Mouse (Mus musculus) spleen, adult 18-20 months (tissue): Measurements from ENCODE around the gene Plekha7.

Experiments used
- DNase-seq, 2 experiments: peaks; one replicate each; pipeline ENCODE4 v3.0.0; 2022; ENCODE audit warnings: mixed read lengths in 2 of 2

Plekha7 gene

GRCm38 (mm10) chr7:116220103-116220707 lies 88.0 kb downstream of the Plekha7 start:
- no peak for DNase-seq

GRCm38 (mm10) chr7:116217747-116218146 lies 90.4 kb downstream of the Plekha7 start:
- no peak for DNase-seq

- DNase-seq, result no peak
Measured at GRCm38 (mm10) chr7:116211904-116212303, 96.3 kb downstream of the Plekha7 start.

- no peak for DNase-seq
Measured at GRCm38 (mm10) chr7:116209926-116210631, 98.1 kb downstream of the Plekha7 start.

GRCm38 (mm10) chr7:116208880-116209279 lies 99.3 kb downstream of the Plekha7 start:
- no peak for DNase-seq

GRCm38 (mm10) chr7:116206806-116207571 lies 101.2 kb downstream of the Plekha7 start:
- DNase-seq, result no peak

- no peak for DNase-seq
Measured at GRCm38 (mm10) chr7:116205451-116205850, 102.7 kb downstream of the Plekha7 start.

- no peak for DNase-seq
Measured at GRCm38 (mm10) chr7:116202033-116202681, 106.0 kb downstream of the Plekha7 start.

- no peak for DNase-seq
Measured at GRCm38 (mm10) chr7:116200951-116201351, 107.2 kb downstream of the Plekha7 start.

- no peak for DNase-seq
Measured at GRCm38 (mm10) chr7:116200544-116200943, 107.6 kb downstream of the Plekha7 start.

DNA sequence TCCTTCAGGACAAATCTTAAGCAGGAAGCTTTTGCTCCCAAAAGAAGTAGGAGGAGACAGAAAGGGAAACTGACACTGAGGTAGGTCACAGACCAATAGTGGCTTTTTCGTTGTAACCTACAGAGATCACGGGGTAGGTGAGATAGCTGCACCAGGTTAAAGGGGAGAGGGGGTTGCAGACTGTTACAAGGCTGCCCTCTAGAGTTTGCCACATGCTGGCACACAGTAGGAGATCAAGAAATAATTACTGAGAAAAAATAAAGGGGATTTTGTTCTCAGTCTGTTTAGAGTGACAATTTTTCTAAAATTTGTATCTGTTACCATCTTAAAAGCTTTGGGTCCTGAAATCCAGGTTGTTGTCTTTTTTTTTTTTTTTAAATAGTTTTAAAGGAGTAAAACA lies 109.3 kb downstream of the Plekha7 start:
- DNase-seq, result no peak

DNA sequence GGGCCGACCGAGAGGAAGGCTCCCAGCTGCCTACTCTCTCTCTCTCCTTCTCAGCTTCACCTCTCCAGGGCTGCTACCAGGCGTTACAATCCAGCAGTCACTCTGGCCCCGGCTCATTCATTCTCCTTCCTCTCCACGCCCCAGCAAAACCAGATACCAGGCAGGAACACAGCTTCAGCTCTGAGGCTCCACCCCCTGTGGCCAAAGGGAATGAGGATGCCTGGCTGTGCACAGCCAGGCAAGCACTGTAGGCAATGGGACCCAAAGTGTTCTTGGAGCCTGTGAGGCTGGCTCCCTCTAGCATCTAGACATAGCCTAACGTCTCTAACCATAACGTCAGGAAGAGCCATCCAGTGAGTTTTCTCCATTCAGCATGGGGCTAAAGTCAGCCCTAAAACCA lies 109.8 kb downstream of the Plekha7 start:
- DNase-seq, result no peak

DNA sequence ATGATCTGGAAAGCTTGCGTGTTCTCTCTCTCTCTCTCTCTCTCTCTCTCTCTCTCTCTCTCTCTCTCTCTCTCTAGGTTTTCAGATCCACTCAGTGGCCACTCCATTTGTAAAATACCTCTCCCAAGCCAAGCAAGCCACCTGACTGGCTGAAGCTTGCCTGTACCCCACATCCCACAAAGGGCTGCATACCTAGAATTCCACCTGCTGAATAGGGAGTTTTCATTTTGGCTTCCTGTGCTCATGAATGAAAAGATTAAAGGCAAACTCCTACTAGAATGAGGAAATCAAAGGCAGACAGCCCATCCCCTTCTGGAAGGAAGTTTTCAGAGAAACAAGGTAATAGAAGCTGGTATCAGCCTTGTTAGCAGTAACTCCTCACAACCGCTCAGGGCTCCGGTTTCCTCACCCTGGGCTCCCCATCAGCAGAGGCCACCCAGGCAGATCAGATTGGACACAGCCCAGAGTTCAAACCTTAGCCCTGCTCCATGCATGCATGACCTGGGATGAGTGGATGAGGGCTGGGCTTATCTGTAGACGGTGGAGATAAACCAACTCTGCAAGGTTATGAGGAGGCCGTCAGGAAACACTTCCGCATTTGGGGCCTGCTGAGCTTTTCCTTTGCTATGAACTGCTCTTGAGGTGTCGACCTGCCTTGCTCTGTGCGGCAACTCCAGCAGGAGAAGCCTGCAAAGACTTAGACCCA lies 111.0 kb downstream of the Plekha7 start:
- no peak for DNase-seq

- no peak for DNase-seq
Measured at GRCm38 (mm10) chr7:116194996-116195395, 113.2 kb downstream of the Plekha7 start.

GRCm38 (mm10) chr7:116192966-116193365 lies 115.2 kb downstream of the Plekha7 start:
- DNase-seq, result no peak

DNA sequence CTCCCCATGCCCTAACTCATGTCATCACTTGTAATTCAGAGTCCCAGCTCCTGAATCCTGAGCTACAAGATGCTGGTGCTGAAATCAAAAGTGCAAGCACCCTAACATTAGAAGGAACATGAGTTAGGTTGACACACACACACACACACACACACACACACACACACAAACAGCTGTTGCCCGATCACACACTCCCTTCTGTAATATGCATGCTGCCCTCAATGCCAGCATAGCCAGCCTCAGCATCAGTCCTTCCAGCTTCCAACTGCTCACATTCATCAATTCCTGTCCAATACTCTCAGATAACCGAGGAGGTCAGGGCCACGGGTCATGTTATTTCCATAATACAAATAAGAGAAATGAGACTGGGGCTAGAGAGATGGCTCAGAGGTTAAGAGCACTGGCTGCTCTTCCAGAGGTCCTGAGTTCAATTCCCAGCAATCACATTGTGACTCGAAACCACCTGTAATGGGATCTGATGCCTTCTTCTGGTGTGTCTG lies 116.0 kb downstream of the Plekha7 start:
- DNase-seq, result no peak

- no peak for DNase-seq
Measured at GRCm38 (mm10) chr7:116191138-116191537, 117.0 kb downstream of the Plekha7 start.

- no peak for DNase-seq
Measured at GRCm38 (mm10) chr7:116189708-116190107, 118.5 kb downstream of the Plekha7 start.

- no peak for DNase-seq
Measured at GRCm38 (mm10) chr7:116188391-116188790, 119.8 kb downstream of the Plekha7 start.

DNA sequence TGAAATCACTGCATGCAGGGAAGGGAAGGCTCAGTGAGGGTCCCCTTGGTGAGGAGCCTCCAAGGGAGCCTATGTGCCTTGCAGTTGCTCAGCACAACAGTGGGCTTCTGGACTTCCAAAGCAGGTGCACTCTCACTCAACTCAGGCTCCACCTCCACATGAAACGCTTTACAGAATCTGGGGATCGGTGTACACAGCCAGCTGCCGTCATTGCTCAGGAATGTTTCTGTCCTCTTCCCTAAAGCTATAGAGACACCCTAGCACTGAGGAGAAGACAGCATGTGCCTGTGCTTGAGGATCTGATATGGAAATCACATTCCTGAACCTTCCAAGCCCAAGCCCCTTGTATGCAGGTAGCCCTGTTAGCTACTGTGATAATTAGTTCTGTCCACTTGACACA lies 120.7 kb downstream of the Plekha7 start:
- DNase-seq, result no peak

- no peak for DNase-seq
Measured at GRCm38 (mm10) chr7:116186847-116187246, 121.3 kb downstream of the Plekha7 start.

DNA sequence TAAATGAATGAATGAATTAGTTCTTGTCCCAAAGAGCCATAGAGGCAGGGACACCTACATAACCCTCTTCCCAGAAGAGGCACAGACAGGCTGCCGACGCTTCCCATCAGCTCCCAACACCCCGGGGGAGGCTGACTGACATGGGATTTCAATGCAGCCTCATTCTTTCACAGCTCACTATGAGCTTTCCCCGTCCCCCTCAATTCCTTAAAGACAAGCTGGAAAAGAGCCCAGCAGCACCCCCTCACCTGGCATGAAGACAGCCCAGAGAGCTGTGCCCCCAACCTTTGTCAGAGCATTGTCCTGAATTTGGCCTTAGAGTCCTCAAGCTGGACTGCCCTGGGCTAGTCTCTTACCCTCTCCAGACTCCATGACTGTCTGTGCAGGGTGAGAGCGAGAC lies 122.0 kb downstream of the Plekha7 start:
- DNase-seq, result no peak
